Mouse (Mus musculus) cerebral cortex, adult 2 months (tissue): ENCODE measurements around the gene Ttc16.

Experiments used
- WGBS: fragments of 180-500 bp; shearing (Covaris S2); methylation state at CpG from one replicate; pipeline ENCODE4 v1.1.7; 2018; 5-methylcytosine and 5-hydroxymethylcytosine counted together

Gene Ttc16

DNA sequence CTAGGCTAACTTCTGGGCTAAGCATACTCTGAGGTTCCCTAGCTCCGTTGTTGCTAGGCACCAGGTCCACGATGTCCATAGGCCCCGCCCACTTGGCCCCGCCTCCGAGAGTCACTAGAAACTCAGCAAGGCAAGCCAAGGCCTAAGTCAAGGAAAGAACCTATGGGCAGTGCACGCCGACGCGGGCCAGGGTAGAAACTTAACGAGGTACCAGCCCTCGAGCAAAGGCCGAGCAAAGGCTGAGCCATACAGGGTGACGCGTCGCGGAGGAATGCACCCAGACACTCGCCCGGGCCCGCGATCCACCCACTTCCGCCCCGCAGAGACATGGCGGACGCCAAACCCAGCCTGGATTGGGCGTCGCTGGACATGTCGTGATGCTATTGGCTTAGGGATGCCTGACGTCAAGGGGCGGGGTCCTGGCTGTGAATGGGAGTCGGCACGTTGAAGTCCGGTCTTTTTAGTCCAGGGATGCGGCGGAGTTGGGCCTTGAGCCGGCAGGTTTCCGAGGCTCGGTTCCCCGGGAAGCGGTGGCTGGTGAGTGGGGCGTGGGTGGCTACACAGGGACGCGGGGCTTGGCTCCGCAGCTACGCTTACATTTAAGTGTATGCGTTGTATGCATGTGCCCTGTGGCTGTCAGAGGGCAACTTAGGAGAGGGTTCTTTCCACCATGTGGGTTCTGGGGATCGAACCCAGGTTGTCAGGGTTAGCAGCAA, at the start of gene Ttc16, which contains the start of gene Ptrh1:
TSS of gene Ttc16 (minus strand) at position 275 of the 716 bp plus-strand sequence.
TSS of gene Ptrh1 (plus strand) at position 428 of the 716 bp plus-strand sequence.
- under 1% methylated on average over 46 of the region's 46 CpGs for whole genome bisulfite sequencing

DNA sequence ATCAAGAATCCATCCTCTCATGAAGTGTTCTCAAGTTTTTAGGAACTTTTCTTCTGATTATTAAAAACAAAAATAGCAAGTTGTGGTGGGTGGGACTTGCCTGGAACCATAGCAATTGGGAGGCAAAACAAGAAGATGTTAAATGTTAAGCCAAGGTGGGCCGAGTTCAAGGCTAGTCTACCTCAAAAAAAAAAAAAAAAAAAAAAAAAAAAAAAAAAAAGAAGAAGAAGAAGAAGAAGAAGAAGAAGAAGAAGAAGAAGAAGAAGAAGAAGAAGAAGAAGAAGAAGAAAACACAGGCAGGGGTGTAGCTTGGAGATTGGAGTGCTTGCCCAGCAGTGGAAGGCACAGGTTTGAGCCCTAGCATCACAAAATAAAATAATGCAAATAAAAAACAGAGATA, 49.3 kb upstream of the Ttc16 start:
- WGBS = 91% methylated on average over 1 of the region's 1 CpGs

DNA sequence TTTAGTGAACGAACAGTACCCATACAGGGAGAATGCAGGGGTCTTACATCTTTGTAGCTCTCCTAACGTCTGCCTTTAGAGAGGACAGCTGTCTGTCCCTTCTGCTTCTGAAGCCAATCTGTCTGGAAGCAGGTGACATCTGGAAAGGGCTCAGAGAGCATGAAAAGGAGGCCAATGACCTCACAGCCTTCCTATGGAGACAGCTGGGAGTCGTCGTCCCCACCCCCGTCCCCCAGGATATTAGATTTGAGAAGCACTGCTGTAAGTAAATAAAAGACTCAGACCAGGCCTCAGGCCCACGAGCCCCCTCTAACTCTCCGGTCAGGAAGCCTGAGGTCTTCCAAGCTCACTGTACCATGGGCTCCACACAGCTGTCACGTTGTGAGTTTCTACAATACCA, 48.7 kb upstream of the Ttc16 start:
- 47% methylated on average over 8 of the region's 8 CpGs for WGBS

DNA sequence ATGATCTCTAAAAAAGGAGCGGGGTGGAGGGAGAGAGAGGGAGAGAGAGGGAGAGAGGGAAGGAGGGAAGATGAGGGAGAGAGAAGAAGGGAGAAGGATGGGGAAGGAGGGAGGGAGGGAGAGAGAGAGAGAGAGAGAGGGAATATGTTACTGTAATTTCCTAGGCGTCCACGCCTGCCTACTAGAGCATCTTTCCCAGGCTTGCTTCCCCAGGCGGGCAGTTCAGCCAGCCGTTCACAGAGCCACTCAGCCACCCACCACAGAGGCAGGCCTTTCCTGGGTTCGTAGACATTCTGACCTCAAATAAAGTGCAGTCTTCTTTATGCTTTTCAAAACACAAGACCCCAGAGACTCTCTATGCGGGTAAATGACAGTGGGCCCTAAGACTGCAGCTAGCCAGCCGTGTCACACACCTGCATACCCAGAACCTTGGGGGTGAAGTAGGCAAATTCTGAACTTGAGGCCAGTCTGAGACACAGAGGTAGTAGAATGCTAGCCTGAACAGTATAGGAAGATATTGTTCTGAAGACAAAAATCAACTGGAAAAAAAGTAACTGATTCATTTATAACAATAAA, 48.2 kb upstream of the Ttc16 start:
- 45% methylated on average over 8 of the region's 8 CpGs for WGBS

DNA sequence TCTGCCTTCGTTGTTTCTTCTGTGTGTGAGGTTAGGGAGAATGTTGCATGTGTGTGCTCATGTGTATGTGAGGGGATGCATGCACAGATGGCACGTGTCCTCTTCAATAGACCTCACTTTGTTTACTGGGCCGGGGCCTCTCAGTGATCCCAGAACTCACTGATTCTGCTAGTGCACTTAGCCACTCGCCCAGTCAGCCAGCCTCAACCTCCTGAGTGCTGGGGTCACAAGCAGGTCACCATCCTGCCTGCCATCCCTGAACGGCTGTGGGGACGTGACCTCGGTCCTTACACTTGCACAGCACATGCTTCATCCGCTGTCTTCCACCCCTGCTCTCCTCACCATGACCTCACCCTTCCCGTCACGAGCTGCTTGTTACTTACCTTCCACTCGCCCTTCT, 47.7 kb upstream of the Ttc16 start:
- WGBS = 56% methylated on average over 11 of the region's 11 CpGs

DNA sequence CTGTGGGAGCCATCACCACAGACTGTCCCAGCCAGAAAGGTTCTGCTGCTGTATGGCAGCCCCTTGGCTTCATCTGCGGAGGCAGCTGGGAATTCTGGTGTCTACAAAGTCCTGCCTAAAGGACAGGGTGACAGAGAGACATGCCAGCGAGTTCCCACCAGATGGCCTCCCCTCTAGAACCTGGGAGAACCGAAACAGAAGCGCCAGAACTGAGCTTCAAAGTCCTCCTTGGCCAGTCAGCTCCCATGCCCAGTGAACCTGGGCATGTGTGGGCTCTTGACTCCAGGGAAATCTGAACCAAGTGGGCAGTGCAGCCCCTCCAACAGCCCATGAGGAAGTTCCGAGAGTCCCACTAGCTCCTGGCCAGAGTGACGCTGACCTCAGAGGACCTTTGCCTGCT, 47.2 kb upstream of the Ttc16 start:
- 64% methylated on average over 6 of the region's 6 CpGs for WGBS

DNA sequence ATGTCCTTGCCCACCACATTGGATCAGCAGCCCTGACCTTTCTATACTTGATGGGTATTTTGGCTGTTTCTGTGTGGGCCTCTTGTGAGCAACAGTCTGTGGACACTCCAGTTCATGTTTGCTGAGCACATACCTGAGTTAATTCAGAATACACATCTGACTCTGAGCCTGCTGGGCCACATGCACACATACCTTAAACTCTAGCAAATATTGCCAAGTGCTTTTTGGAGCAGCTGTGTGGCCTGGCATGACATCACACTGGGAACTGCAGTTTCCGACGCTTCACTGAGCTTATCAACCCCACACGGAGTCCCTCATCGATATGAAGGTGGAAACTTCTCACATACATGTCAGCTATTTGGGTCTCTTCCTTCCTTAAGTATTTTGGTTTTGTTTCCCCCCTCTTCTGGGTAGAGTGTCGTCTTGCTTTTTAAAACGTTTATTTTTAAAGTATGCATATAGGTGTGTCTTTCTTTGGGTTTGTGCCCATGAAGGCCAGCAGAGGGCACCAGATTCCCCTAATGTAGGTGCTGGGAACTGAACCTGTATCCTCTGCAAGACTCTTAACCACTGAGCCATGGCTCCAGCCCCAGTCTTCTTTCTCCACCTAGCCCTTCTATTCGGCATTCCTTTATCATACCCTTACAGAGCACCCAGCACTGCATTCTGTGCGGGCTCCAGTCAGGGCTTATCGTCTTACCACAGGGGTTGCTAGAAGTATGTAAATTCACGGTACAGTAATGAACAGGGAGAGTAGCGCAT, 45.8 kb upstream of the Ttc16 start:
- WGBS = 56% methylated on average over 11 of the region's 11 CpGs

DNA sequence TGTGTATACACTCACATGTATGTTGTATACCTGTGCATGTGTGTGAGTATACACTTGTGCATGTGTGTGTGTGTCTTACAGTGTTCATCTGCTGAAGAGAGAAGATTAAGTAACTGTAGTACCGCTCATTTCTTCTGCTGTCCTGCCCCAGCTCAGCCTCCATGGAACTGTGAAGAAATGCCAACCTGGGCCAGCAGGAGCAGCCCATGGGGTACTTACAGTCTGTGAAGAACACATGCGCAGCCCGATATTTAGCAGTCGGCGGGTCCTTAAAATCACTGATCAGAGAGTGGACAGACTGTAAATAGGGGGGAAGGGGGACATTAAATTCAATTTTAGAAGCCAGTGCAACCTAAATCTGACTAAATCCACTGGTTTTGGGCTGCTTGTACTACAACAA, 42.8 kb upstream of the Ttc16 start:
- 90% methylated on average over 5 of the region's 5 CpGs for WGBS

DNA sequence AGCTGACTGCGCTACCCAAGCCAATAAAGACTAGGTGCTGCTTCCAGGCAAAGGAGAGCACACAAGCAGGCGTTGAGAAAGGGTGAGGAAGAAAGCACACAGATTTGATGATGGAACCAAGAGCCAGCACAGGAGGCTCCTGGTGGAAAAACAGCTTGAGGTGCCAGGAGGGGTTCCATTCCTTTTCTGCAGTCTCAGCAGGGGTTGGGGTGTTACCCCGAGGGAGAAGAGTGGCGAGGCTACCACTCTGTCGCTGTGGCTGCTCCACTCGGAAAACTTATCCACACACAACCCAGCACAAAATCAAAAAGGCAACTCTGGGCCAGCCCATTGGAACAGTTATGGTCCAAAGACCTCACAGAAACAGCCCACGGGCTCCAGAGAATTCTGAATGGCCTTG, 42.2 kb upstream of the Ttc16 start:
- 43% methylated on average over 7 of the region's 7 CpGs for WGBS

DNA sequence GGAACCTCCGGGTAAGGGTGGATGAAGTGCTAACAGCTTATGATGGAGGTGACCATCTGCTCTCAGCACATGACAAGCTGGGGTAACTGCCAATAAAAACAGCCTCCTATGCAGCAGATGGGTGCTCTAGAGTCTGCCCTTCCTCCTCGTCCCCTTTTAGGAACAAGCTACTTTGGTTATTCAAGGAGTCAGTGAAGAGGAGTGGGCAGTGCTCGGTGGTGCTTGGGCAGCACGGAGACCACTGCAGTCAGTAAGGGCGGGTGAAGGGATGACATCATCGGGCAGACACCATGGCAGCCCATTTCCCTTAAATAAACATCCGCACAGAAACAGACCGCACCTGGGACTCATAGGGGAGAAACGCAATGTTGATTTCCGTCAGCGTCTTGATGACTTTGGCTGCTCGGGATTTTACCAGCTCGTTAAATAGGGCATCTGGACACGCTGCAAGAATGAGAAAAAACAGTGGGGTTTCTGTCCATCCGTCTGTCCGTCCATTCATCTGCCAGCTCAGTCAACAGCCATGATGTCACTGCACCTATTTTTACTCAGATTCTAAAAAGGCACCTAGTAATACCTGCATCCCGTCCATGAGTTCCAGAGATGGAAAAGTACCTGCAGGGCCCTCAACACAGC, 41.6 kb upstream of the Ttc16 start:
- 38% methylated on average over 17 of the region's 17 CpGs for WGBS

DNA sequence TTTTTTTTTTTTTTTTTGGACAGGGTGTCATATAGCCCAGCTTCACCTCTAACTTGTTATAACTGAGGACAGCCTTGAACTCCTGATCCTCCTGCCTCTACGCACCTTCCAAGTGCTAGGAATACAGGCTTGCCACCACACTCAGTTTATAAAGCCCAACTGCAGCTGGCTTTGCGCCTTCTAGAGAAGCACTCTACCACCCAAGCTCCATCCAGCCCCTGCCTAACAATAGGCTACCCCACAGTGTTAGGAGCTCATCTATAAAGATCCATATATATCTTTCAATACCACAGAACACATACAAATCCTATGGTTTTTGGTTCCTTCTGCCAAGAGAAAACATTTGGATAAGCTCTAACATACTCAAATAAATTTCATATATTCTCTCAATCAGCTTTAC, 41.1 kb upstream of the Ttc16 start:
- 64% methylated on average over 2 of the region's 2 CpGs for WGBS

DNA sequence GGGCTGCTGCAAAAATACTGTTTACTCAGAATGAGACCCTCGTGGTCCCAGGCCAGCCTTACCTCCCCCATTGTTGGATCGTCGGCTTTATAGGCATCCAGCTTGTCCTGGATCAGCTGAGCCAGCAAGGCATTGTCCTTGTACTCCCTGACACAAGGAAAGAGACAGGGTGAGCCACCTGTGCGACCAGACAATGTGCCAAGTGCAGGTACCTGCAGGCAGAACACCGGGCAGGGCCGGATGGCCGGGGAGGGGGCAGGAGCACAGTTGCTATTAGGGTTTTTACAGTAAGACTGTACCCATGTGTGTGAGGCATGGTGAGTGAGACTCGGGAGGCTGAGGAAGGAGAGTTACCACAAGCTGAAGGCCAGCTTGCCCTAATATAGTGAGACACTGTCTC, 36.5 kb upstream of the Ttc16 start:
- 84% methylated on average over 8 of the region's 8 CpGs for WGBS

DNA sequence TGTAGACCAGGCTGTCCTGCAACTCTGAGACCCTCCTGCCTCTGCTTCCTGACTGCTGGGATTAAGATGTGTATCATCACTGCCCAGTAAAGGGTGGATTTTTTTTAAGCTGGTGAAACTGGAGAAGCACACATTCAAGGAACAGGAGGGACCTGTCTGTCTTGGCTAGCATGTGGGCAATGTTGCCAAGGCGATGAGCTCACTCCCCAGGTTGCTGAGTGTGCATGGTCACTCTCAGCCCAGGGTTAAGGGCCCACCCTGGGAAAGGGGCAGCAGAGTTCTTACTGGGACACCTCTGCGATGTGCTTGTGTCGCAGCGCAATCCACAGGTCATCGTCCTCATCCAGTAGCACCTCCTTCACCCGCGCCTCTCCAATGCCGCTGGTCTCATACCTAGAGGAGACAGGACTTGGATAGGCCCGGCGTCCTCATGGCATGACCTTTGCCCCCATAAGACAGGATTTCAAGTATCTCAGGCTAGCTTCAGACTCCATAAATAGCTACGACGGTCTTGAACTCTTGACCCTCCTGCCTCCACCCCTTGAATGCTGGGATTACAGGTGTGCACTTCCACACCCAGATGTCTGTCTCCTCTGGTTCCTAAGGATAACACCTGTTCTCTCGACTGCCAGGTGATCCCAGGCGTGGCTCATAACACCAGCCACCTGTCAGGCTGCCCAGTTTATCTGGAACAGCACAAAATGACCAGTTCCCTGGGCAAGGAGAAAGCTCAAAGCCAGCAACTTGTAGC, 33.6 kb upstream of the Ttc16 start:
- WGBS = 95% methylated on average over 14 of the region's 14 CpGs

DNA sequence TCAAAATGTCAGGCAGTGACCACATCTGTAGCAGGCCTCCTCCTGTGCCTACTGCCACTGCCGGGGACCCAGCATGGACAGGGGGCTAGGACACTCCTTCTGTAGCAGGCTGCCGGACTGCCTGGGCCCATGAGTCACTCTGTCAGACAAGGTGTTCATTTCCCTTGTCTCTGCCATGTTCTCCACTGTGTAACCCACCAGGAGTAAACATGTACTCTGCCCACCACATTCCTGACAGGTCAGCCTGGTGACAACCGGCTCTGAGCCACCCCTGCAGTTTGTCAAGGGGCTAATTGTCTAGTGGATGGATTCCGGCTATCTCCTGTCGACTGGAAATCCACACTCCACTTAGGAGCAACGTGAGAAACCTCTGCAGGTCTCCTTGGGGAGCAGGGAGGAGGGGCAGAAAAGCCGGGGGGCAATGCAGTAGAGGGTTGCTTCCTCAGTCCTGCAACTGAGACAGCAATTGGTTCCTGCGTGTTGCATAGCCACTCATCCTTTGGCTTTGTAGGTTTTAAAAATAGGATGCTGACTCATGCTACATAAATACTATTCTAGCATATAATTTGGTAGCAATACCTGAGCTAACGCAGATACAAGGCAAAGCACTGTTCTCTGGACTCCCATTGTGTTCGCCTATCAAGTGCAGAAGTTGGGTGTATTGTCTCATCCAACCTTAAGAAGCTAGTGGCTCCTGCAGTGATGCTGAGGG, 23.0 kb upstream of the Ttc16 start:
- 48% methylated on average over 10 of the region's 10 CpGs for WGBS

DNA sequence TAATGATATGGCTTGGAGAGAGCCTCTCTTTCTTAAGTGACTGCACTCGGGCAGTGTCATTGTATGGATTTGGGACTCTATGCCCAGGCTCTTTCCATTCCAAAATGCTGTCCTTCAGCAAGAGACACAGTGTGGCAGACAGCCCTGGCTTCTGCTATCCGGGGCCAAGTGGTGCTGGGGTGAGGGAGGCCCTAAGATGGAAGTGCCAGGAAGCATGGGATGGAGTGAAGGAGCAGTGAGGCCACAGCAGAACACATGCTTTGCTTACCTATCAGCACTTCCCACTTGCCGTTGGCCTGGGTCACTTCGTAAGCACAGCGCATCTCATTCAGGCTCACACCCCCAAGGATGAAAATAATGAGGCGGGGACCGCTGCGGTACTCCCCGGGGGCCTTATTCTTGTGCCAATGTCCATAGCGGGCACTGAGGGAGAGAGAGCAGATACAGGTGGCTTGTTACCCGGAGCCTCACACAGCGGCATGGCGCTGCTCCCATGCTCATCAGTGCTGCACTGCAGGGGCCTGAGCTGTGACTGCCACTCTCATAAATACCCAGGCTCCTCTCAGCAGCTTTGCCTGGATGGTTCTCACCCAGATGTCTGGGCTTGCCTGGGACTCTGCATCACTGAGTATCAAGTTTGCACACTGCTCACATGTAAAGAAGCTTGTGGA, 20.4 kb upstream of the Ttc16 start:
- 79% methylated on average over 13 of the region's 13 CpGs for WGBS

DNA sequence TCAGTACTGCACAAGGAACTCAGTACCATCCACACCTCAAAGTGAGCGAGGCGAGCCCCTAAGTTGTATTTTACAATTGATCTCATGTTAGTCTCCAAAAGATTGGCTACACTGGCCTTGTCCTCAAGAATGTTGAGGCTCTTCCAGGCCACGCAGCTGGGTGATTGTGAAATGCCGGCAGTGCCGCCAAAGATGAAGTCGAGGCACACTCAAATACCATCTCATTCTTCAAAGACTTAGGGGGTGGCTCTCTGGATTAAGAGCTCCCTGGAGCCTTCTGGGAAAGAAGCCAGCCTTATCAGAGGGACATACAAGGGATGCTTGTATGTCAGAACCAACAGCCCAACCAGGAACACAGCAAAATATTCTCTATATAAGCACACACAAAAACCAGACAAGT, 15.9 kb upstream of the Ttc16 start:
- 38% methylated on average over 6 of the region's 6 CpGs for whole genome bisulfite sequencing

DNA sequence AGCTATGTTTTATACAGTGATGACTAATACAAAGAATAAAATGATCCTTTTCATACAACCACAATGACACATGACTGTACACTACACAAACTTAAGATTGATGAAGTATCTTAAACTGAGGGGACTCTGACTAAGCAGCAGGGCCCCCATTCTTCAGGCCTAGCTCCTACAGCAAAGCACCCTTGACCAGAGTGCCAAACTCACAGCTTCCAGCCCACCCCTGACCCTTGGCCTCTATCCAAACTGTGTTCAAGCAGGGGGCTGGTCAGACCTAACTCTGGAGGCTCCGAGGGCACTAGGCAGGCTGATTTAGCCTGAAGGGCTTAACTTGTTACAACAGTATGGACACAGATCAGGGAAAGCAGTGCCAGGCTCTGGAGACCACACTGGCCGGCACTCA, 13.1 kb upstream of the Ttc16 start:
- WGBS = 55% methylated on average over 2 of the region's 2 CpGs

DNA sequence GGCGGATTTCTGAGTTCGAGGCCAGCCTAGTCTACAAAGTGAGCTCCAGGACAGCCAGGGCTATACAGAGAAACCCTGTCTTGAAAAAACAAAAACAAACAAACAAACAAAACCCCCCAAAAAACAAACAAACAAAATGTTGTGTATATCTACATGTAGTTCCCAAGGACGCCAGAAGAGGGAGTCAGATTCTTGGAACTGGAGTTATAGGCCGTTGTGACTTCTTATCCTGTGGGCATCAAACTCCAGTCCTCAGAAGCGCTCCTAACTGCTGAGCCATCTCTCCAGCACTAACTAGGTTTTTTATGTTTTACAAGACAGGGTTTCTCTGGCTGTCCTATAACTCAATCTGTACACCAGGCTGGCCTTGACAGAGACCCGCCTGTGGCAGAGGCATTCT, 11.7 kb upstream of the Ttc16 start:
- WGBS = 57% methylated on average over 6 of the region's 6 CpGs

DNA sequence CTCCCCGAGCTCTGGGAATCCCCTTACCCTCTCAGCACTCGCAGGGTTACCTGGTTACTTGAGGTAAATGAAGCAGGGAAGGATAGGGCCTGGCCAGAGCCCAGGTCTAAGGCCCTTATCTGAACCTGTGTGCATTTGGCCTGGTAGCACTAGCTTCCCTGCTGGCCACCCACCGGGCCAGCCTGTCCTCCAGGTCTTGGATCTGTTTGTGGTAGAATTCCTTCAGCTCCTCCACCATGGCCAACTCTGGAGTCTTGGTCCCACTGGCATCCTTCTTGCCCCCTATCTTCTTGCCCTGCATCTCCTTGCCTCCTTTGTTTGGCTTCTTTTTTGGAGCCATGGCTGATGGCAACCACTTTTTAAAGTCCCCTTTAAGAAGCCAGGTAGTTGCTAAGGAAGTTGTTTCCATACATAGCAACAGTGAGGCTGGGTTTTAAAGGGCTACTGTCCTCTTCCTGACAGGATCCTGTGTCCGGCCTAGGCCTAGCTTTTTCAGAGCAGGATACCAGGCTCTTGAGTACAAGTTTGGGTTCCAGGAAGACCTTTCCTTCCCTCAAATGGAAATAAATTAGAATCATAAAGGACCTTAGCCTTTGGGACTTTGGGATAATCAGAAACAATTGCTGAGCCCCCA, 8.7 kb upstream of the Ttc16 start, which contains the start of gene Cfap157:
TSS of gene Cfap157 (minus strand) at position 381 of the 634 bp plus-strand sequence.
- 54% methylated on average over 4 of the region's 4 CpGs for WGBS

DNA sequence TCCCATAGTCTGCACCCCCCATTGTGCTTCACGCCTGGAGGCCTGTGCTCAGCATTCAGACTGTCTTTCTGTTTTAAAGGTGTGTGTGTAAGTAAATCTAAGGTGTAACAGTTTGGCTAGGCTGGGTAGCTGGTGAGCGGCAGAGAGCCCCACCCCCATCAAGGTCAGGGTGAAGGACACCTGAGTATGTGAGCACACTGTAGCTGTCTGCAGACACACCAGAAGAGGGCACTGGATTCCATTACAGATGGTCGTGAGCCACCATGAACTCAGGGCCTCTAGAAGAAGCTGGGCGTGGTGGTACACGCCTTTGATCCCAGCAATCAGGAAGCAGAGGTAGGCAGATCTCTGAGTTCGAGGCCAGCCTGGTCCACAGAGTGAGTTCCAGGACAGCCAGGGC, 6.3 kb upstream of the Ttc16 start:
- 90% methylated on average over 6 of the region's 6 CpGs for WGBS
